Mouse (Mus musculus) erythroblast, embryonic 14.5 days (primary cell): ENCODE data around the gene Phactr2. TPM values are rescaled to one million over a fixed set of nuclear protein-coding genes. Genes with fewer than 3 reads are reported as not detected.

ENCODE experiments used
- H3K27me3 ChIP-seq: 2 replicates; pipeline ENCODE4 v1.6.1; 2012; ENCODE audit warnings: inconsistent platforms; ENCODE audit not compliant: control insufficient read depth
- H3K36me3 ChIP-seq: 2 replicates; pipeline ENCODE4 v1.6.1; 2012; ENCODE audit warnings: mild to moderate bottlenecking, inconsistent platforms; ENCODE audit not compliant: control insufficient read depth
- H3K4me1 ChIP-seq: 2 replicates; pipeline ENCODE4 v1.6.1; 2012; ENCODE audit warnings: inconsistent platforms; ENCODE audit not compliant: control insufficient read depth
- H3K4me3 ChIP-seq: replicated peaks from 2 replicates; pipeline ENCODE3; 2012; ENCODE audit warnings: moderate library complexity, mild to moderate bottlenecking, inconsistent platforms
- H3K9me3 ChIP-seq: 2 replicates; pipeline ENCODE4 v1.6.1; 2012; ENCODE audit warnings: low read length, inconsistent platforms, mixed read lengths; ENCODE audit not compliant: control insufficient read depth
- GATA1 ChIP-seq: IDR thresholded peaks from 2 replicates; pipeline ENCODE4 v1.6.1; 2012; ENCODE audit warnings: low read length, inconsistent platforms, mixed read lengths
- TAL1 ChIP-seq: IDR thresholded peaks from 3 replicates; pipeline ENCODE4 v1.6.1; 2012; ENCODE audit warnings: low read length, inconsistent platforms, mixed read lengths
- polyA plus RNA-seq: library from polyadenylated mRNA; stranded (reverse); fragments of >175 nt; gene quantifications from 2 replicates; pipeline ENCODE4 v1.2.3, GENCODE M21; 2012

Phactr2 gene
- polyA plus RNA-seq, 1 experiment = 0.02 TPM

GRCm38 (mm10) chr10:13230716-13231115 is 243.5 kb downstream of the Phactr2 start:
- H3K4me1 ChIP-seq = no peaks in the 10 kb centered on the region
- TF ChIP-seq GATA1 (no peak), TAL1 (no peak)

DNA sequence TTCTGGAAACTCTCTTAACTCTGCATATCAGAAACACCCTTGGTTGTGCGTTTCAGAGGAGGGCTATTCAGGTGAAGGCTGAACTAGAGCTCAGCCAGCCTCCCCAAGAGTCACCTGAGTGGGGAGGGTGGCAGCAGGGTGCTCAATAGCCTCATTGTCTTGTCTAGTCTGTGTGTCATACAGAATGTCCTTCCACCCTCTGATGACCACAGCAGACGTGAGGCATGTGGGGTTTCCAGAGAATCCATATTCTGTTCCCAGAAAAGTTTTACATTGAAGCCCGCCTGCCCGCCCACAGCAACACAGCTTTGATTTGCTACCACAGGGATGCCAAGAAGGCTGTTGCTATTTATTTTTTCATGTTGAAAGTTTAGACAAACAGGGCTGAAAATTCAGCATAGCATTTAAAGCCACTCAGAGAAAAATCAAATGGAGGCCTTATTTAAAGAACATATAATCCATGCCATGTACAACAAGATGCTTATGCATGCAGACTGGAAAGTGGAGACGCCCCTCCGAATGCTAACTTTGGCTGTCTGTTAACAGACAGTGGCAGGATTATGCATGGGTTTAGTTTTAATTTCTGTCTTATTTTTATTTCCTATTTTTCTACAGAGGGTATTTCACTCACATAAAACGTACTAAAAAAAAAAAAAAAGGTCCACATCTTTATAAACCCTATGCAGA is 248.7 kb downstream of the Phactr2 start:
- no peak for TF ChIP-seq GATA1
- TF ChIP-seq TAL1 = no peak
- Histone ChIP-seq H3K4me1 (no peaks in the 10 kb centered on the region), H3K36me3 (no peaks in the 10 kb centered on the region), H3K9me3 (no peaks in the 10 kb centered on the region), H3K27me3 (no peaks in the 10 kb centered on the region), H3K4me3 (no peak overlapping the region)

More at GRCm38 (mm10) chr10:13230716-13231115, 243.5 kb downstream of the Phactr2 start:
- Histone ChIP-seq H3K36me3 (no peaks in the 10 kb centered on the region), H3K4me3 (no peak overlapping the region), H3K9me3 (no peaks in the 10 kb centered on the region), H3K27me3 (no peaks in the 10 kb centered on the region)

DNA sequence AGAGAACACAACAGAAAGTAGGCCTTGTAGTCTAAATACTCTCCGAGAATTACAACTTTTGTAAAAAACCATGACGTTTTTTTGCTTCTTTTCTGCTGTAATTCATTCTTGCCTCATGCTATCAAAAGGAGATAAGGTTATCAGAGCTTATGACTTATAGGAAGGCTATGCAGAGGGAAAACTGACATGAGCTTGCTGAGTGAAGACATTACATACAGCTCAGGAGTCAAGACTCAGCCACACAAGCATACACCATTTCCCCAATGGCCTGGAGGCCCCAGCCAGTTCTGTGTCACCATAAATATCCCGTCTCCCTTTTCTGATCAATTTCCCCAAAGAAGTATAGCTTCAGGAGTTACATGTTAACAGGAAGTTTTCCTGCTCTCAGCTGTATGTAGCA is 252.1 kb downstream of the Phactr2 start:
- TF ChIP-seq TAL1 (no peak), GATA1 (no peak)
- H3K36me3 ChIP-seq = no peaks in the 10 kb centered on the region
- H3K4me1 ChIP-seq = no peaks in the 10 kb centered on the region
- H3K4me3 ChIP-seq = no peak overlapping the region
- no peaks in the 10 kb centered on the region for H3K27me3 ChIP-seq
- no peaks in the 10 kb centered on the region for H3K9me3 ChIP-seq

DNA sequence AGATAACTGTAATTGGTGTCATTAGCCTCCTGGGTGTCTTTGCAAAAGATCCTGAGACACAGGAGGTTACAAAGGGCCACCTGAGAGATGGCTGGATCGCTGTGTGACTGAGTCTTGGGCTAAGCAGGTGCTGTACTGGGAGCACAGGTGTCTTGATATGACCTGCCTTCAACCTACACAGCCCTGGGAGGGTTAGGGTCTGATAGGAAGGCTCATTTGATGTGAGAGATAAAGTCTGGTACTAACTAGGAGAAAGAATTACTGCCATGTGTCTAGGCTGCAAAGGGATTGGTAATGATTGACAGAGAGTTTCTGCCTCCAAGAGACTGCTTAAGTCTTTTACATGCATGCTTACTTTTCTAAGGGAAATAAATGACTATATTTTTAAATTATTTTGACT is 254.2 kb downstream of the Phactr2 start:
- Histone ChIP-seq H3K27me3 (no peaks in the 10 kb centered on the region), H3K4me3 (no peak overlapping the region), H3K36me3 (no peaks in the 10 kb centered on the region), H3K4me1 (peaks cover 4% of the 10 kb centered on the region), H3K9me3 (no peaks in the 10 kb centered on the region)
- TF ChIP-seq GATA1 (no peak), TAL1 (no peak)

DNA sequence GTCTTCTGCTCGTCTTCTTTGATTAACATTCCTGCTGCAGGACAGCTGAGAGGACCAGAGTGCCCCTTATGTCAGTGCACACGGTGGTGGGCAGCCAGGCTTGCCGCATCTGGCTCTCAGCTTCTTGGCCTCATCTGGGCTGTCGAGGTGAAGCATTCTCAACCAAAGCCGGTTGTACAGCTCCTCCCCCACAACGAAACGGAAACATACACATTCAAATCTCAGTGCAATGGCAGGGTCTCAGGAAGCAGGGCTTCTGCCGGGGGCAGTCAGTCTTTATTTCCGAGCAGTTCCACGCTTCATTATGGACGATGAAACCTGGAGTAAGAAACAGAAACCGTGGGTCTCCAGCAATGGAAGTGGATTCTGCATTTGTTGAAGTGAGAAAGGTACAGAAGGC is 260.3 kb downstream of the Phactr2 start:
- H3K9me3 ChIP-seq = no peaks in the 10 kb centered on the region
- no peak overlapping the region for H3K4me3 ChIP-seq
- peaks cover 4% of the 10 kb centered on the region for H3K4me1 ChIP-seq
- no peaks in the 10 kb centered on the region for H3K27me3 ChIP-seq
- TF ChIP-seq GATA1 = no peak
- no peak for TF ChIP-seq TAL1
- H3K36me3 ChIP-seq = no peaks in the 10 kb centered on the region

DNA sequence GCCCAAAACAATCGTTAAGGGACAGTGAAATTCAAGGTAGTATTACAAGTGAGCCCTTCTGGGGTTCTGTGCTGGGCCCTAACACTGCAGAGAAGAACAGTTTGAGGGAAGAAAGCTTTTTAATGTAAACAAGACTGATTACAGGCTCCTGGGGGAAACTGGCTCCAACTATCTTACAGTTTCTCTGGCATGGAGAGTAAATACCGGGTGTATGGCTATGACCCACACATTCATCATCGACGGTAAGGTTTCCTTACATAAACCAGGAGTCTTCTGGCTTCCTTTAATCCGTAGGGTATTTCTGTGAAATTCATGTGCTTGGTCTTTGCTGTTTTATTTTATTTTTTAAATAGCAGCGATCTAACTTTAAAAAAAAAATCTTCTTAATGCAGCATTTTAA is 261.4 kb downstream of the Phactr2 start:
- TF ChIP-seq GATA1 = no peak
- no peak for TF ChIP-seq TAL1
- H3K4me3 ChIP-seq = no peak overlapping the region
- no peaks in the 10 kb centered on the region for H3K9me3 ChIP-seq
- peaks cover 4% of the 10 kb centered on the region for H3K4me1 ChIP-seq
- no peaks in the 10 kb centered on the region for H3K27me3 ChIP-seq
- no peaks in the 10 kb centered on the region for H3K36me3 ChIP-seq

GRCm38 (mm10) chr10:13212326-13212725 is 261.9 kb downstream of the Phactr2 start:
- H3K36me3 ChIP-seq = no peaks in the 10 kb centered on the region
- H3K9me3 ChIP-seq = no peaks in the 10 kb centered on the region
- peaks cover 4% of the 10 kb centered on the region for H3K4me1 ChIP-seq
- no peak overlapping the region for H3K4me3 ChIP-seq
- H3K27me3 ChIP-seq = no peaks in the 10 kb centered on the region
- no peak for TF ChIP-seq TAL1
- no peak for TF ChIP-seq GATA1

DNA sequence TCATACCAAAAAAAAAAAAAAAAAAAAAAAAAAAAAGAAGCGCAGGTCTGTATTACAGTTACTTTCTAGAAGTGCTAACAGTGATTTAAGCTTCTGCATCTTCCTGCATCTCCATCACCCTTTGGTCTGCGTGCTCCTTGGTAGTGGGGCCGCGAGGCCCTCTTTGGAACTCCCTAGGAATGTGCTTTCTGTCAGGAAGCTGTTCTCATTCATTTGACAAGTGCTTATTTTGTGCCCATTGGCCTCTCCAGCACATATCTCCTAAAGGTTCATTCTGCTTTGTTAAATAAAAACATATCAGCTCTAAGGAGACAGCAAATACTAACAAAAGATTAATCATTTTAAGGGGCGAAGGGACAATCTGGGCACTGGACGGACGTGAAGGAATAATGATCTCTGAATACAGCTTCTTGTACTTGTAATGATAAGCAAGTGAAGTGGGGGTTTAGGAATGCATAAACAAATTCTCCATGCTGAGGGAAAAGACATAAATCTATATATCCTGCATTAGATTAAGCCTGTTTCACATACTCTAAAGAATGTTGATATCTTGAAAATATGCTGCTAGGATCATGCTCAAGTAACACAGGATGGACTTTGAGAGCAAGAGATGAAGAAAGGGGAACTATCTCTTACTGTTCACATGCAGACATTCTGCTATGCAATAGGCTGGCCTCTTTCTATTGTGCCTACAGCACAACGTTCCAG is 264.1 kb downstream of the Phactr2 start:
- Histone ChIP-seq H3K36me3 (no peaks in the 10 kb centered on the region), H3K4me3 (no peak overlapping the region), H3K9me3 (no peaks in the 10 kb centered on the region), H3K4me1 (no peaks in the 10 kb centered on the region), H3K27me3 (no peaks in the 10 kb centered on the region)
- TF ChIP-seq GATA1 = no peak
- no peak for TF ChIP-seq TAL1

DNA sequence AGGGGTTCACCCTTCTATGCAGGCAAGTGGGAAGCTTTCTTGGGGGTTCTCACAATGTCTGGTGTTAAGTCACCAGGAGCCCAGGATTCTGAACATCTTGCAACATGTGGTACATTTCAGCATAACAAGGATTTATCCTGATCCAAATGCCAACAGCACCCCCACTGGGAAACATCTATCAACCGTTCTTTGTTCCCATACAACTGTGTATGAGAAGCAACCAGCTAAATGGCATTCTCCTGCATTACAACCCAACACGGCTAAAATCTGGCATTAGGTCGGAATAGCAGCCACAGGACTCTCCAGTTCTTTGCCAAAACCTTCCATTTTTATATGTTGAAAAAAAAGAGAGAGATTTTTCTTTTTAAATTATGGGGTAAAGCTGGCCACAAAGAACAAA is 264.7 kb downstream of the Phactr2 start:
- Histone ChIP-seq H3K36me3 (no peaks in the 10 kb centered on the region), H3K9me3 (no peaks in the 10 kb centered on the region), H3K27me3 (no peaks in the 10 kb centered on the region), H3K4me3 (no peak overlapping the region), H3K4me1 (no peaks in the 10 kb centered on the region)
- TF ChIP-seq GATA1 (no peak), TAL1 (no peak)
